Mouse (Mus musculus) liver, adult 2 months (tissue): ENCODE data around the gene Ccer2. TPM values are rescaled to one million over a fixed set of nuclear protein-coding genes. Genes with fewer than 3 reads are reported as not detected.
A peak's percentile ranks its signal among the peaks of the same experiment; 100 is the strongest.

Experiments used
- DNase-seq: peaks from one replicate; pipeline ENCODE4 v3.0.0-alpha.2; 2011; ENCODE audit warnings: low read depth, low spot score; ENCODE audit errors: extremely low read depth
- H3K27ac ChIP-seq: fragments of 200-500 bp; replicated peaks from 2 replicates; pipeline ENCODE4 v1.5.1; 2012; ENCODE audit warnings: low read depth, mild to moderate bottlenecking, control low read depth, inconsistent platforms, low read length; ENCODE audit not compliant: insufficient read depth
- H3K27me3 ChIP-seq: fragments of 200-500 bp; 2 replicates; pipeline ENCODE4 v1.6.1; 2012; ENCODE audit warnings: mild to moderate bottlenecking, moderate library complexity, low read length, inconsistent platforms; ENCODE audit not compliant: control insufficient read depth, insufficient read depth
- H3K36me3 ChIP-seq: fragments of 200-500 bp; 2 replicates; pipeline ENCODE4 v1.6.1; 2012; ENCODE audit warnings: low read length, inconsistent platforms; ENCODE audit not compliant: control insufficient read depth, insufficient read depth
- H3K4me1 ChIP-seq: fragments of 200-500 bp; 2 replicates; pipeline ENCODE4 v1.6.1; 2011; ENCODE audit warnings: low read length; ENCODE audit not compliant: control insufficient read depth, insufficient read depth
- H3K4me3 ChIP-seq: fragments of 200-500 bp; 2 replicates; pipeline ENCODE4 v1.5.1; 2011; ENCODE audit warnings: low read depth, mild to moderate bottlenecking, control low read depth, low read length, moderate library complexity; ENCODE audit not compliant: insufficient read depth
- H3K79me2 ChIP-seq: fragments of 200-500 bp; 2 replicates; pipeline ENCODE4 v1.6.1; 2012; ENCODE audit warnings: inconsistent platforms, mild to moderate bottlenecking, low read length, moderate library complexity; ENCODE audit not compliant: control insufficient read depth, insufficient read depth
- H3K9ac ChIP-seq: fragments of 200-500 bp; 2 replicates; pipeline ENCODE4 v1.6.1; 2012; ENCODE audit warnings: low read depth, mild to moderate bottlenecking, control low read depth, inconsistent platforms, low read length
- CTCF ChIP-seq: fragments of 200-500 bp; IDR thresholded peaks from 2 replicates; pipeline ENCODE4 v1.5.1; 2011; ENCODE audit warnings: low read depth, low read length, control low read depth
- POLR2A ChIP-seq: fragments of 200-500 bp; IDR thresholded peaks from 2 replicates; pipeline ENCODE4 v1.6.1; 2011; ENCODE audit warnings: low read length, control low read depth; ENCODE audit not compliant: insufficient read depth; ENCODE audit errors: extremely low read depth
- WGBS: fragments of 180-500 bp; shearing (Covaris S2); methylation state at CpG from one replicate; pipeline ENCODE4 v1.1.7; 2018; 5-methylcytosine and 5-hydroxymethylcytosine counted together
- polyA plus RNA-seq: library from polyadenylated mRNA; depleted of rRNA; stranded (reverse); fragments of >200 nt; gene quantifications from 2 replicates; pipeline ENCODE4 v1.2.3, GENCODE M21; 2012; rRNA removed
- total RNA-seq: library from RNA; depleted of rRNA; stranded (reverse); fragments of >200 nt; gene quantifications from 2 replicates; pipeline ENCODE4 v1.2.3, GENCODE M21; 2014; rRNA removed

Ccer2 gene
- total and polyA plus RNA-seq, 2 experiments = not detected

DNA sequence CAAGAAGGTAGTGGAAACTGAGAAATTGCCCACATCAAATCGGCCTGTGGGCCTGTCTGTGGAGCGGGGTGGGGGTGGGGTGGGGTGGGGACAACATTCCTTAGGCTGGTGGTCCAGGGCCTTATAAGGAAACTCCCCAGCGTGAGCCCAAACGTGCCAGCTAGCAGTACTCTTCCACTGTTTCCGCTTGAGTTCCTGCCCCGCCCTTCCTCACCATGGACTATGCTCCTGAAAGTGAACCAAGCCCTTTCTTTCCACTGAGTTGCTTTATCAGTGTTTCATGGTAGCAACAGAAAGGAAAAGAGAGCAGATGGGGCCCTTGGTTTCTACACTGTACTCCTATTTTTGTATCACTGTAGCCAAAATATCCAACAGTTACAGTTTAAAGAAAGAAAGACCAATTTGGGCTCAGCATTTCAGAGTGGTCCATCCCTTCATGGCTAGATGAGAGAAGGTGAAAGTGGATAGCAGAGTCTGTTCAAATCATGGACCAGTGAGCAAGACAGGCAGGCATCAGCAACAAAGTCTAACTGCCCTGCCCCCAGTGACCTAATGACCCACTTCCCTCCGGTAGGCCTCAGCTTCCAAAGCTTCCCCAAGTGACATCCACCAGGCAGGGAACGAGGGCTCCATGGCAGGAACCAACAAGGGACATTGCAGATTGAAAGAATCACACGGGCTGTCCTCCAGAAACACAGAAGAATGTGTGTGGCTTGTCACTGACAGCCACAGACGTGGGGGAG, 47.0 kb downstream of the Ccer2 start:
- H3K27me3 ChIP-seq = no peaks in the 10 kb centered on the region
- H3K4me3 ChIP-seq = no peak overlapping the region
- no peak for TF ChIP-seq POLR2A
- no peak overlapping the region for H3K27ac ChIP-seq
- no peaks in the 10 kb centered on the region for H3K36me3 ChIP-seq
- WGBS = 20% methylated on average over 10 of the region's 10 CpGs
- H3K4me1 ChIP-seq = peaks cover 8% of the 10 kb centered on the region
- no peaks in the 10 kb centered on the region for H3K79me2 ChIP-seq
- DNase-seq = peak; percentile 50
- H3K9ac ChIP-seq = no peak overlapping the region

DNA sequence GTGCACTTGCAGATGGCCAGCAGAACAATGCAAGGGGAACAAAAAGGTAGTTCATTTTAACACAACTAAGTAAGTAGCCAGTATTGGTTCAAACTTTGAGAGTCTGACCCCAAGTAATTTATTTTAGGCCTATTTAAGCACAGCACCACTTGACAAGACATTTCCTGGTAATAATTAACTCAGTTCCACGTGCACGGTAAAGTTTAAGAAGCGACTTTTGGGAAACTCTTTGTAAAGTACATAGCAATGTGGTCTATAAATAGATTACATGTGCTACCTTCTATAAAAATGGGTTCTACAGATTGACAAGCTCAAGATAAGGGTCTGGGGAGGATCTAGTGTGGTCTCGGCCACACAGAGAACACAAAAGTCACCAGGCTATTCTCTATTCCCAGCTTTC, 47.8 kb downstream of the Ccer2 start:
- no peak overlapping the region for H3K9ac ChIP-seq

DNA sequence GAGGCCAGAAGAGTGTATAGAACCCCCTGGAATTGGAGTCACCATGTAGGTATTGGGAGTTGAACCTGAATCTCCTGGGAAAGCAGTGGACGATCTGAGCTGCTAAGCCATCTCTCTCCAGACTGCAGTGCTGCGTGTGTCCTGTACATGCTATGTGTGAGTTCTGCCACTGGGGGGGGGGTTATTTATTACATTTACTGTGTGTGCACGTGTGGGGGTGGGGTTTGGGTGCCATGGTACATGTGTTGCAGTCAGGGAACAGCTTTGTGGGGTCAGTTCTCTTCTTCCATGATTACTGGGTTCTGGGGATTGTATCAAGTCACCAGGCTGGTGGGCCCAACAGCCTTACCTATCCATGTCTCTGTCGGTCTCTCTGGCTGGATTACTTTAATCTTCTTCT, 50.9 kb downstream of the Ccer2 start:
- 69% methylated on average over 4 of the region's 4 CpGs for WGBS
- no peak for TF ChIP-seq CTCF
- no peak for TF ChIP-seq POLR2A
- no peak overlapping the region for H3K9ac ChIP-seq
- H3K79me2 ChIP-seq = peaks cover under 1% of the 10 kb centered on the region; the same call in 1 of the 2 replicates
- 0 out of 2 replicates have a peak, but pooled peaks cover under 1% of the 10 kb centered on the region for H3K36me3 ChIP-seq
- H3K4me3 ChIP-seq = no peak overlapping the region
- H3K27ac ChIP-seq = no peak overlapping the region
- DNase-seq = no peak
- H3K27me3 ChIP-seq = no peaks in the 10 kb centered on the region
- H3K4me1 ChIP-seq = peaks cover 9% of the 10 kb centered on the region

More for the DNA sequence above, 47.8 kb downstream of the Ccer2 start:
- peak; percentile 67 for DNase-seq
- H3K79me2 ChIP-seq = no peaks in the 10 kb centered on the region
- TF ChIP-seq POLR2A (no peak), CTCF (no peak)
- no peak overlapping the region for H3K27ac ChIP-seq
- H3K27me3 ChIP-seq = no peaks in the 10 kb centered on the region
- peaks cover 9% of the 10 kb centered on the region for H3K4me1 ChIP-seq
- no peaks in the 10 kb centered on the region for H3K36me3 ChIP-seq
- 35% methylated on average over 4 of the region's 4 CpGs for WGBS
- no peak overlapping the region for H3K4me3 ChIP-seq

DNA sequence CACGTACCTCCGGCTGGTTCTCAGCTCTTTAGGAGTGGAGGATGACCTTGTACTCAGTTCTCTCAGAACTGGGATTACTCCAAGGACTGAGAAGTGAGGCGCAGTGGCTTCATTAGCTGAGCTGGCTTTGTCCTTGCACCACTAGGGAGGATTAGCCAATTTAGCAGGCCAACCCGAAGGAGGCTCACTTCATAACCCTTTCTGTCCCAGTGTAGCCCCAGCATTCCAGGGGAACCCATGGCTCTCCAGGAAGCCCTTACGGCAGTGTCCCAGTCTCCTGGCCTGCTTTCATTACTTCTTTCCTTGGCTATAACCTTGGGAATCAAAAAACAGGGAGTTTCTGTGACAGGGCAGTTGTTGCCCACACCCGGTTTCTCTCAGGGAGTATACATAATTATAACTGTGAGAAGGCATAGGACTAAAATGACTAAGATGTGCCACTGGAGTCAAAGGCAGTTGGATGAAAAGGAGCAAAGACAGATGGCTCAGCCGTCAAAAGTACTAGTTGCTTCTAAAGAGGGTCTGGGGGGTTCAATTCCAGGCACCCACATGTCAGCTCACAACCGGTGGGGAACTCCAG, 51.8 kb downstream of the Ccer2 start:
- no peaks in the 10 kb centered on the region for H3K27me3 ChIP-seq
- H3K36me3 ChIP-seq = peaks cover 3% of the 10 kb centered on the region; the same call in 1 of the 2 replicates
- H3K27ac ChIP-seq = peak overlapping the region; percentile 96
- TF ChIP-seq CTCF (no peak), POLR2A (no peak)
- H3K79me2 ChIP-seq = peaks cover 9% of the 10 kb centered on the region; the same call in 1 of the 2 replicates
- peak overlapping the region; percentile 79; the same call in 1 of the 2 replicates for H3K4me3 ChIP-seq
- 45% methylated on average over 6 of the region's 8 CpGs for WGBS
- peaks cover 13% of the 10 kb centered on the region for H3K4me1 ChIP-seq
- DNase-seq = no peak
- peak overlapping the region; percentile 88 for H3K9ac ChIP-seq

DNA sequence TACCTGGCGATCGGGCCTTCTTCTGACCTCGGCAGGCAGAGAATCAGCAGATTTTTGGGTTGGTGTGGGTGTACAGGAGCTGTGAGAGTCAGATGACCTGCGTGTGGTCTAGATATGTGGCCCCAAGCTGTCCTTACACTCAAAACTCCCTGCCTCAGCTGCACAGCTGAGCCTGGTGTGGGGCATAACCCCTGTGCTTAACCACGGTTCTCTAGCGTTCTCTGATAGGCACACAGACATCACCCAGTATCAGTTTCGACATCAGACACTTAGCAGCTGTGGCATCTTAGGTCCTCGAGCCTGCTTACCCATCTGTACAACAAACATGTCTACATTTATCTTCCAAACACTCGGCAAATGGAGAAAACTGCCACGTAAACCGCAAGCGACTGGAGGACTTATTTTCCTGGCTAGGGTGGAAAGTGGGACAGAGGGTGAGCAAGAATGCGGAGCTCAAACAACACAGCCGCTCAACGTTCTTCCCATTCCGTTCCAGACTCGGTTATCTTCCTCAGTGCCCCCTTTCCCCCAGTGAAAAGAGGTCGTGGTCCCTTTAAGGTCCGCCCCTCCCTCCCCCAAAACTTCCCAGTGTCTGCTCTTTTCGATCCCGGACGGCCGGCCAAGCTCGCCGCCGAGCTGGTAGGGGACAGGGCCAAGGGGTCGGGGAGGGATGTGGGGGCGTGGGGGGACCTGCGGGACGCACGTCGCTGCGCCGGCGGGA, 52.4 kb downstream of the Ccer2 start, which contains the start of gene Hnrnpl:
Hnrnpl (plus strand) TSS at position 321 of the 721 bp plus-strand sequence.
- Histone ChIP-seq H3K79me2 (peaks cover 9% of the 10 kb centered on the region; the same call in 1 of the 2 replicates), H3K27ac (peak within 1 kb of the TSS; percentile 96), H3K4me1 (peaks cover 9% of the 10 kb centered on the region), H3K9ac (peak within 1 kb of the TSS; percentile 88), H3K4me3 (peak within 1 kb of the TSS; percentile 79), H3K27me3 (no peaks in the 10 kb centered on the region), H3K36me3 (peaks cover 9% of the 10 kb centered on the region)
- TF ChIP-seq POLR2A = no peak
- TF ChIP-seq CTCF = no peak
- DNase-seq = peak; percentile 65
- WGBS = 2% methylated on average over 35 of the region's 35 CpGs

Other genes with a start within 250 kb of the Ccer2 start
- not detected in 2 replicates for gene Ifnl2, start 245.7 kb upstream of the Ccer2 start, total RNA-seq
- not detected in 2 replicates for gene Ifnl2, start 245.7 kb upstream of the Ccer2 start, polyA plus RNA-seq
- gene Ifnl3, start 233.3 kb upstream of the Ccer2 start, total RNA-seq = not detected in 2 replicates
- not detected in 2 replicates for gene Ifnl3, start 233.3 kb upstream of the Ccer2 start, polyA plus RNA-seq
- gene Sycn, start 215.3 kb upstream of the Ccer2 start, total RNA-seq = 8.7 and 16.4 TPM in 2 replicates
- gene Sycn, start 215.3 kb upstream of the Ccer2 start, polyA plus RNA-seq = 1.4 and 1.6 TPM in 2 replicates
- gene Nccrp1, start 208.9 kb upstream of the Ccer2 start, total RNA-seq = not detected in 2 replicates
- gene Nccrp1, start 208.9 kb upstream of the Ccer2 start, polyA plus RNA-seq = 0.05 TPM in 1 of 2 replicates, not detected in the other
- 4.1 and 6.9 TPM in 2 replicates for gene Samd4b, start 158.0 kb upstream of the Ccer2 start, total RNA-seq
- gene Samd4b, start 158.0 kb upstream of the Ccer2 start, polyA plus RNA-seq = 25.7 and 27.0 TPM in 2 replicates
- 4.0 and 7.0 TPM in 2 replicates for gene Pak4, start 158.0 kb upstream of the Ccer2 start, total RNA-seq
- 14.9 TPM in 2 replicates for gene Pak4, start 158.0 kb upstream of the Ccer2 start, polyA plus RNA-seq
- gene Acp7, start 124.8 kb upstream of the Ccer2 start, total RNA-seq = not detected in 2 replicates
- not detected in 2 replicates for gene Acp7, start 124.8 kb upstream of the Ccer2 start, polyA plus RNA-seq
- gene Fbxo27, start 63.3 kb upstream of the Ccer2 start, total RNA-seq = not detected in 2 replicates
- 0.16 and 0.19 TPM in 2 replicates for gene Fbxo27, start 63.3 kb upstream of the Ccer2 start, polyA plus RNA-seq
- gene Fbxo17, start 39.4 kb upstream of the Ccer2 start, total RNA-seq = 0.46 and 0.60 TPM in 2 replicates
- gene Fbxo17, start 39.4 kb upstream of the Ccer2 start, polyA plus RNA-seq = 0.53 and 1.0 TPM in 2 replicates
- gene Mrps12, start 14.4 kb upstream of the Ccer2 start, total RNA-seq = 66.0 and 70.3 TPM in 2 replicates
- gene Mrps12, start 14.4 kb upstream of the Ccer2 start, polyA plus RNA-seq = 98.0 and 103 TPM in 2 replicates
- 4.6 and 6.4 TPM in 2 replicates for gene Sars2, start 14.2 kb upstream of the Ccer2 start, total RNA-seq
- 21.9 and 25.3 TPM in 2 replicates for gene Sars2, start 14.2 kb upstream of the Ccer2 start, polyA plus RNA-seq
- 15.1 and 21.4 TPM in 2 replicates for gene Sirt2, start 10.6 kb downstream of the Ccer2 start, total RNA-seq
- 52.9 and 56.7 TPM in 2 replicates for gene Sirt2, start 10.6 kb downstream of the Ccer2 start, polyA plus RNA-seq
- 6.1 and 7.3 TPM in 2 replicates for gene Nfkbib, start 11.3 kb downstream of the Ccer2 start, total RNA-seq
- gene Nfkbib, start 11.3 kb downstream of the Ccer2 start, polyA plus RNA-seq = 39.9 and 46.3 TPM in 2 replicates
- 1.4 TPM in 2 replicates for gene Rinl, start 32.8 kb downstream of the Ccer2 start, total RNA-seq
- gene Rinl, start 32.8 kb downstream of the Ccer2 start, polyA plus RNA-seq = 1.2 and 1.8 TPM in 2 replicates
- gene Hnrnpl, start 52.4 kb downstream of the Ccer2 start, total RNA-seq = 90.1 and 109 TPM in 2 replicates
- 81.6 and 109 TPM in 2 replicates for gene Hnrnpl, start 52.4 kb downstream of the Ccer2 start, polyA plus RNA-seq
- 636 and 645 TPM in 2 replicates for gene Ech1, start 69.0 kb downstream of the Ccer2 start, total RNA-seq
- gene Ech1, start 69.0 kb downstream of the Ccer2 start, polyA plus RNA-seq = 561 and 625 TPM in 2 replicates
- 9.5 and 11.0 TPM in 2 replicates for gene Lgals4, start 77.7 kb downstream of the Ccer2 start, total RNA-seq
- gene Lgals4, start 77.7 kb downstream of the Ccer2 start, polyA plus RNA-seq = 7.9 and 16.4 TPM in 2 replicates
- not detected in 2 replicates for gene Lgals7, start 107.7 kb downstream of the Ccer2 start, total RNA-seq
- not detected in 2 replicates for gene Lgals7, start 107.7 kb downstream of the Ccer2 start, polyA plus RNA-seq
- gene Capn12, start 125.2 kb downstream of the Ccer2 start, total RNA-seq = not detected in 2 replicates
- gene Capn12, start 125.2 kb downstream of the Ccer2 start, polyA plus RNA-seq = 0.04 TPM in 1 of 2 replicates, not detected in the other
- 47.4 and 87.1 TPM in 2 replicates for gene Actn4, start 206.2 kb downstream of the Ccer2 start, total RNA-seq
- 125 and 145 TPM in 2 replicates for gene Actn4, start 206.2 kb downstream of the Ccer2 start, polyA plus RNA-seq
- 64.8 and 73.2 TPM in 2 replicates for gene Eif3k, start 225.7 kb downstream of the Ccer2 start, total RNA-seq
- gene Eif3k, start 225.7 kb downstream of the Ccer2 start, polyA plus RNA-seq = 86.3 and 91.2 TPM in 2 replicates
- gene Map4k1, start 225.9 kb downstream of the Ccer2 start, total RNA-seq = 0.18 and 0.54 TPM in 2 replicates
- gene Map4k1, start 225.9 kb downstream of the Ccer2 start, polyA plus RNA-seq = 1.2 and 1.5 TPM in 2 replicates